Mouse (Mus musculus) bone marrow, adult 2 months (tissue): ENCODE data around the gene Tex44. TPM values are rescaled to one million over a fixed set of nuclear protein-coding genes. Genes with fewer than 3 reads are reported as not detected.

Experiments used
- H3K27ac ChIP-seq: fragments of 200-500 bp; 2 replicates; pipeline ENCODE4 v1.5.1; 2012; ENCODE audit warnings: low read depth, mild to moderate bottlenecking, control low read depth, inconsistent platforms, low read length; ENCODE audit not compliant: control insufficient read depth, poor library complexity, insufficient read depth
- H3K4me1 ChIP-seq: fragments of 200-500 bp; 2 replicates; pipeline ENCODE4 v1.6.1; 2011; ENCODE audit warnings: low read length; ENCODE audit not compliant: control insufficient read depth, insufficient read depth
- H3K4me3 ChIP-seq: fragments of 200-500 bp; replicated peaks from 2 replicates; pipeline ENCODE3; 2011; ENCODE audit warnings: mild to moderate bottlenecking, low read depth, low read length, control low read depth; ENCODE audit not compliant: control insufficient read depth
- CTCF ChIP-seq: fragments of 200-500 bp; IDR thresholded peaks from 2 replicates; pipeline ENCODE4 v1.5.1; 2011; ENCODE audit warnings: low read length, control low read depth; ENCODE audit not compliant: control insufficient read depth, insufficient read depth
- POLR2A ChIP-seq: fragments of 200-500 bp; IDR thresholded peaks from 2 replicates; pipeline ENCODE4 v1.6.1; 2011; ENCODE audit warnings: low read depth, mild to moderate bottlenecking, control low read depth, low read length, borderline replicate concordance; ENCODE audit not compliant: control insufficient read depth
- WGBS: fragments of 180-500 bp; shearing (Covaris S2); methylation state at CpG from one replicate; pipeline ENCODE4 v1.1.7; 2018; 5-methylcytosine and 5-hydroxymethylcytosine counted together
- polyA plus RNA-seq: library from polyadenylated mRNA; stranded (reverse); fragments of >200 nt; gene quantifications from 2 replicates; pipeline ENCODE4 v1.2.4, GENCODE M21; 2011; ENCODE audit warnings: low replicate concordance; ENCODE audit not compliant: missing spikeins, insufficient read depth, insufficient read length

Tex44 gene
- polyA plus RNA-seq, 1 experiment: not detected

DNA sequence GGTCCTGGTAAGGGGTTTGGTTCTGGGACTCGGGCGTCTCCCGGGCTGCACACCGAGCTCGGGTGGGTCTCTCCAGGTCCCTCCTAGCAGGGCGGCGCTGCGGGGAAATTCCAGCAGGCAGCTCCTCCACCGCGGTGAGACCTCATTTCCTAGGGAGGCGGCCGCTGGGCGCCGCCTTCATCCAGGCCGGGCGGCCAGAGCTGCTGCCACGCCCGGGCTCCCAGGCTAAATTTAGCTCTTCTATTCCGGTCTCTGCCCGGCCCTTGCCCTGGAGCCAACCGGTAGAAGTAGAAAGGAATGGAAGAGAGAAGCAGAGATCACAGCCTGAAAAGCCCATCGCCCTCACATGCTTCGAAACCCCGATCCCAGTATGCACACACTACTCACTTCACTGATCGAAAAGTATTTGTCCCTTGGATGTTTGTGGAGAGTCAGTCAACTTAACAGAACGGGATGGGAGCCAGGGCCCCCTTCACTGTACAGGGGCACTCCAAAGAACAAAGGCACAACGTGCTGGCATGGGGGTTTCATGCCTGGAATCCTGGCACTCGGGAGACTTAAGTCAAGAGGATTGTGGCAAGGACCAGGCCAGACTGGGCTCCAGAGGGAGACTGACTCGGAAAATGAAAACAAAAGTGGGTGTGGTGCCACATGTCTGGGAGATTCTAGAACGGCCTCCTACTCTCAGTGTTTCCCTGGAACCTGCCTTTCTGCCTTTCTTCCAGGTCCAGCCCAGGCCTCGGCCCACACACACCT lies 46.2 kb downstream of the Tex44 start:
- TF ChIP-seq CTCF: no peak
- TF ChIP-seq POLR2A: peak; percentile 53; the same call in 1 of the 2 replicates
- WGBS: 6% methylated on average over 31 of the region's 31 CpGs
- Histone ChIP-seq H3K4me3 (peak overlapping the region; percentile 59), H3K4me1 (peaks cover 7% of the 10 kb centered on the region), H3K27ac (peak overlapping the region; percentile 96)

DNA sequence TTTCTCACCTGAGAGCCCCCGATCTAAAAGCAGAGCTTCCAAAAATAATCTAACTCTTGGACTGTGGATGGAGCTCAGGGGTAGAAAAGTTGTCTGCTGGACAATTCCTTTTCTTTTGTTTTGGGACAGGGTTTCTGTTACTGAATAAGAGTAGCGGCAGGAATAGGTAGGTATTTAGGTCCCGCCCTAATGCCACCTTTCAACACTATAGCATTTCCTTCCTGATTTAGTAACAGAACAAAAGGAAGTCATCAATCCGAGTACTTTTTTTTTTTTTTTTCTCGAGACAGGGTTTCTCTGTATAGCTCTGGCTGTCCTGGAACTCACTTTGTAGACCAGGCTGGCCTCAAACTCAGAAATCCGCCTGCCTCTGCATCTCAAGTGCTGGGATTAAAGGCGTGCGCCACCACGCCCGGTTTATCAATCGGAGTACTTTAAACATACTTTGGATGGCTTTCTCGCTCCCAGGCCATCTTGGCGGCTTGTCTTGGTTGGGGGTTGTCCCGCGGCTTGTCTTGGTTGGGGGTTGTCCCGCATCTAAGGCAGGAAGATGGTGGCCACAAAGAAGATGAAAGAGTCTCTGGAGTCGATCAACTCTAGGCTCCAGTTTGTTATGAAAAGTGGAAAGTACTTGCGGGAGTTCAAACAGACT lies 47.1 kb downstream of the Tex44 start:
- no peak overlapping the region for H3K4me3 ChIP-seq
- H3K27ac ChIP-seq: peak overlapping the region; percentile 96
- TF ChIP-seq CTCF (no peak), POLR2A (no peak)
- peaks cover 7% of the 10 kb centered on the region for H3K4me1 ChIP-seq
- 67% methylated on average over 18 of the region's 18 CpGs for WGBS

Other genes with a start within 250 kb of the Tex44 start
- 0.63 and 2.4 TPM in 2 replicates for gene B3gnt7, start 123.5 kb upstream of the Tex44 start, polyA plus RNA-seq
- gene Ncl, start 66.9 kb upstream of the Tex44 start, polyA plus RNA-seq: 330 and 503 TPM in 2 replicates
- not detected in 2 replicates for gene Nmur1, start 101 bp upstream of the Tex44 start, polyA plus RNA-seq
- 1,145 and 1,395 TPM in 2 replicates for gene Ptma, start 100.4 kb downstream of the Tex44 start, polyA plus RNA-seq
- gene Pde6d, start 156.3 kb downstream of the Tex44 start, polyA plus RNA-seq: 11.2 and 15.6 TPM in 2 replicates
- 7.3 and 19.4 TPM in 2 replicates for gene Cops7b, start 156.6 kb downstream of the Tex44 start, polyA plus RNA-seq
- gene Nppc, start 244.2 kb downstream of the Tex44 start, polyA plus RNA-seq: not detected in 2 replicates